Mouse (Mus musculus) CH12.LX (cell line): ENCODE measurements at regions not wholly inside any gene's neighbourhood (a gene's known extent, or its start where the extent isn't known, plus 50 kb on each side); places are given as distances from the start of the nearest gene placed in this dataset.

ENCODE experiments used
- DNase-seq: peaks from one replicate; pipeline ENCODE4 v3.0.0-alpha.2; 2013; ENCODE audit errors: extremely low read depth
- H3K27ac ChIP-seq: 2 replicates; pipeline ENCODE4 v1.5.1; 2012; ENCODE audit warnings: low read depth, mild to moderate bottlenecking, control low read depth, moderate library complexity; ENCODE audit not compliant: insufficient read depth
- H3K27me3 ChIP-seq: replicated peaks from 2 replicates; pipeline ENCODE3; 2012; ENCODE audit warnings: inconsistent platforms
- H3K36me3 ChIP-seq, 2 experiments: replicated peaks in 1 of 2; 2 replicates each; pipeline versions ENCODE3 to v1.6.1; 2012; ENCODE audit warnings: inconsistent platforms in 1 of 2, low read length in 1 of 2, mild to moderate bottlenecking in 1 of 2, mixed read lengths in 1 of 2, moderate library complexity in 1 of 2; ENCODE audit not compliant: control insufficient read depth in 1 of 2, insufficient read depth in 1 of 2
- H3K4me1 ChIP-seq, 2 experiments: 2 replicates each; pipeline ENCODE4 v1.6.1; 2012; ENCODE audit warnings: inconsistent platforms in 1 of 2, moderate library complexity in 1 of 2; ENCODE audit not compliant: insufficient read depth in 2 of 2, control insufficient read depth in 1 of 2
- H3K4me2 ChIP-seq: 2 replicates; pipeline ENCODE4 v1.6.1; 2012; ENCODE audit warnings: low read depth, mild to moderate bottlenecking, control low read depth; ENCODE audit not compliant: poor library complexity, insufficient read depth, severe bottlenecking
- H3K4me3 ChIP-seq, 3 experiments: fragments of 150-350 bp in 1 of 3; sonication (generic) in 1 of 3; replicated peaks in 1 of 3; 2 replicates each; pipeline versions ENCODE3 to v1.5.1; 2011 to 2012; ENCODE audit warnings: low read depth in 2 of 3, low read length in 2 of 3, mild to moderate bottlenecking in 2 of 3, moderate library complexity in 2 of 3, control low read depth in 1 of 3, improper control_type of control experiment in 1 of 3, inconsistent platforms in 1 of 3, mixed read lengths in 1 of 3; ENCODE audit not compliant: poor library complexity in 1 of 3
- H3K79me2 ChIP-seq: replicated peaks from 2 replicates; pipeline ENCODE4 v1.6.1; 2012; ENCODE audit warnings: mild to moderate bottlenecking, moderate library complexity; ENCODE audit not compliant: control insufficient read depth, poor library complexity, insufficient read depth, severe bottlenecking; ENCODE audit errors: extremely low read depth
- H3K9ac ChIP-seq: 2 replicates; pipeline ENCODE4 v1.6.1; 2012; ENCODE audit warnings: low read depth, mild to moderate bottlenecking, control low read depth, moderate library complexity; ENCODE audit not compliant: insufficient read depth
- H3K9me3 ChIP-seq: replicated peaks from 2 replicates; pipeline ENCODE3; 2012; ENCODE audit warnings: low read length, inconsistent platforms, mixed read lengths
- BHLHE40 ChIP-seq: IDR thresholded peaks from 2 replicates; pipeline ENCODE4 v1.6.1; 2011; ENCODE audit warnings: mild to moderate bottlenecking, low read depth, low read length, improper control_type of control experiment
- E2F4 ChIP-seq: IDR thresholded peaks from 2 replicates; pipeline ENCODE4 v1.6.1; 2011; ENCODE audit warnings: low read depth, low read length, improper control_type of control experiment; ENCODE audit not compliant: insufficient replicate concordance
- ELF1 ChIP-seq: IDR thresholded peaks from 2 replicates; pipeline ENCODE4 v1.6.1; 2014; ENCODE audit warnings: low read depth, mild to moderate bottlenecking, inconsistent platforms, low read length, improper control_type of control experiment
- EP300 ChIP-seq: IDR thresholded peaks from 2 replicates; pipeline ENCODE4 v1.6.1; 2011; ENCODE audit warnings: low read length, improper control_type of control experiment
- ETS1 ChIP-seq: conservative IDR thresholded peaks from 2 replicates; pipeline ENCODE4 v1.6.1; 2012; ENCODE audit warnings: low read depth, mild to moderate bottlenecking, inconsistent platforms, low read length, improper control_type of control experiment, moderate library complexity
- HCFC1 ChIP-seq: IDR thresholded peaks from 2 replicates; pipeline ENCODE4 v1.6.1; 2012; ENCODE audit warnings: low read depth, mild to moderate bottlenecking, inconsistent platforms, low read length, improper control_type of control experiment
- IRF4 ChIP-seq: IDR thresholded peaks from 2 replicates; pipeline ENCODE4 v1.6.1; 2014; ENCODE audit warnings: low read depth, mild to moderate bottlenecking, inconsistent platforms, low read length, improper control_type of control experiment
- JUN ChIP-seq: IDR thresholded peaks from 2 replicates; pipeline ENCODE4 v1.6.1; 2011; ENCODE audit warnings: low read depth, mild to moderate bottlenecking, low read length, improper control_type of control experiment, moderate library complexity; ENCODE audit not compliant: insufficient read depth
- KAT2A ChIP-seq: IDR thresholded peaks from 2 replicates; pipeline ENCODE4 v1.6.1; 2012; ENCODE audit warnings: low read length, improper control_type of control experiment, inconsistent platforms; ENCODE audit not compliant: insufficient replicate concordance
- MAFK ChIP-seq: IDR thresholded peaks from 2 replicates; pipeline ENCODE4 v1.6.1; 2011; ENCODE audit warnings: low read length, improper control_type of control experiment; ENCODE audit not compliant: insufficient replicate concordance
- MEF2A ChIP-seq: IDR thresholded peaks from 2 replicates; pipeline ENCODE4 v1.6.1; 2014; ENCODE audit warnings: low read depth, mild to moderate bottlenecking, inconsistent platforms, low read length, improper control_type of control experiment, borderline replicate concordance
- MXI1 ChIP-seq: IDR thresholded peaks from 2 replicates; pipeline ENCODE4 v1.6.1; 2011; ENCODE audit warnings: mild to moderate bottlenecking, low read depth, low read length, improper control_type of control experiment
- RAD21 ChIP-seq: IDR thresholded peaks from 2 replicates; pipeline ENCODE4 v1.6.1; 2011; ENCODE audit warnings: low read depth, mild to moderate bottlenecking, low read length, improper control_type of control experiment, moderate library complexity
- RCOR1 ChIP-seq: conservative IDR thresholded peaks from 2 replicates; pipeline ENCODE4 v1.6.1; 2012; ENCODE audit warnings: low read depth, mild to moderate bottlenecking, inconsistent platforms, low read length, improper control_type of control experiment
- SIN3A ChIP-seq: IDR thresholded peaks from 2 replicates; pipeline ENCODE4 v1.6.1; 2012; ENCODE audit warnings: low read length, improper control_type of control experiment, inconsistent platforms
- UBTF ChIP-seq: IDR thresholded peaks from 2 replicates; pipeline ENCODE4 v1.6.1; 2012; ENCODE audit warnings: low read depth, mild to moderate bottlenecking, inconsistent platforms, low read length, improper control_type of control experiment, moderate library complexity
- ZC3H11A ChIP-seq: IDR thresholded peaks from 2 replicates; pipeline ENCODE4 v1.6.1; 2012; ENCODE audit warnings: low read depth, mild to moderate bottlenecking, inconsistent platforms, low read length, improper control_type of control experiment
- ZMIZ1 ChIP-seq: IDR thresholded peaks from 2 replicates; pipeline ENCODE4 v1.6.1; 2012; ENCODE audit warnings: low read depth, mild to moderate bottlenecking, inconsistent platforms, low read length, improper control_type of control experiment
- ZNF384 ChIP-seq: IDR thresholded peaks from 2 replicates; pipeline ENCODE4 v1.6.1; 2012; ENCODE audit warnings: low read depth, low read length, improper control_type of control experiment, inconsistent platforms
- dilution Hi-C: fragments of 300-500 bp; cut with MboI; formaldehyde crosslinking; loops from 2 replicates; pipeline ENCODE4 v1.14.3; 2020; ENCODE audit warnings: low sequenced_read_pairs; ENCODE audit not compliant: extremely low pct_unique_long_range_greater_than_20kb, extremely low pct_ligation_motif_present
- in situ Hi-C: fragments of 300-500 bp; cut with MboI; formaldehyde crosslinking; loops from 3 replicates; pipeline ENCODE4 v1.14.3; 2019; ENCODE audit warnings: low sequenced_read_pairs, low pct_ligation_motif_present, low pct_unique_long_range_greater_than_20kb, mixed read lengths

DNA sequence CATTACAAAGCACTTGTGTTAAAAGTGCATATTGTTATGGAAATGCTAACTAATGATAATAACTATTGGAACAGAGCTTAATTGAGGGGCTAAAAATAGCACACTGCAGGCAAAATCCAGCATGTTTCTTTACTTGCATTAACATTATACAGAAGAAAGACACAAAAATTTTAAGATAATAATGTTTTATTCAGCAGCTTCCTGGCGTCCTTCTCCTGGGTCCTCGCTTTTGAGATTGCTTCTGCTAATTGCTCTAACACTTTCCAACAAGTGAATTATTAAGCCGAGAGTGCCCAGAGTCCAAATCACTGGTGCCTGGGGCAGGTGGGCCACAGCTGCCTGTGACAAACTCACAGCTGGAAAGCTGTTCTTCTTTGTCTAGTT, 80.2 kb upstream of the Ccser1 start:
- no peaks in the 10 kb centered on the region for H3K4me1 ChIP-seq
- no peak for TF ChIP-seq ETS1
- no peak for TF ChIP-seq IRF4
- no peak for TF ChIP-seq MAFK
- H3K9me3 ChIP-seq: peaks cover 26% of the 10 kb centered on the region
- in situ Hi-C loops (no loop called here), dilution Hi-C loops (no loop called here)
- no peak overlapping the region for H3K9ac ChIP-seq
- no peak overlapping the region for H3K4me3 ChIP-seq
- no peak overlapping the region for H3K27ac ChIP-seq
- H3K79me2 ChIP-seq: no peaks in the 10 kb centered on the region
- H3K36me3 ChIP-seq: no peaks in the 10 kb centered on the region
- DNase-seq: no peak
- no peak overlapping the region for H3K4me2 ChIP-seq
- H3K27me3 ChIP-seq: no peaks in the 10 kb centered on the region

DNA sequence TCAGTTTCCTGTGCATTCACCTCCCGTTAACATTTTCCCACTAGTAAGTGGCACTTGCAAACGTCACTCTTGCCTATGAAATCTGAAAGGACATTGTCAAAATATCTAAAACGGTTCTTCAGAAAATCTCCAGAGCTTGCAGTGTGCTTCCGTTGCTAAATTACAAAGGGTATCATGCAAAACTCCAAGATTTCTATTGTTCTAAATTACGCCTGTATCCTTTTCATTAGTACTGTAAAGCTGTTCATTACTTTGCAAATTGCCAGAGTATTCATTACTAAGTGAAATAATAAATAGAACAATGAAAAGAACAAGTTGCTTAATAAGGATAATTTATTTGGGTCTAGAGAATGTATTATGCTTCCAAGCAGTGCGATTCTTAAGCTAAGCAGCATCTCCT, 78.2 kb upstream of the Ccser1 start:
- H3K79me2 ChIP-seq: no peaks in the 10 kb centered on the region
- H3K4me3 ChIP-seq: no peak overlapping the region
- H3K9ac ChIP-seq: no peak overlapping the region
- DNase-seq: no peak
- no peak overlapping the region for H3K4me2 ChIP-seq
- H3K9me3 ChIP-seq: peaks cover 29% of the 10 kb centered on the region
- no peaks in the 10 kb centered on the region for H3K27me3 ChIP-seq
- in situ Hi-C loops (no loop called here), dilution Hi-C loops (no loop called here)
- H3K27ac ChIP-seq: no peak overlapping the region
- H3K4me1 ChIP-seq: no peaks in the 10 kb centered on the region
- TF ChIP-seq JUN: no peak
- no peak for TF ChIP-seq UBTF
- no peak for TF ChIP-seq IRF4
- no peak for TF ChIP-seq KAT2A
- no peak for TF ChIP-seq BHLHE40
- TF ChIP-seq RAD21: no peak
- no peak for TF ChIP-seq ZNF384
- no peak for TF ChIP-seq EP300
- TF ChIP-seq ZC3H11A: no peak
- TF ChIP-seq ELF1: no peak
- no peak for TF ChIP-seq HCFC1
- no peak for TF ChIP-seq MEF2A
- no peak for TF ChIP-seq SIN3A
- no peak for TF ChIP-seq RCOR1
- no peak for TF ChIP-seq ZMIZ1
- TF ChIP-seq ETS1: no peak
- no peak for TF ChIP-seq MXI1
- no peak for TF ChIP-seq E2F4
- no peaks in the 10 kb centered on the region for H3K36me3 ChIP-seq
